Mouse (Mus musculus) heart, embryonic 10.5 days (tissue): ENCODE measurements at regions not wholly inside any gene's neighbourhood (a gene's known extent, or its start where the extent isn't known, plus 50 kb on each side); places are given as distances from the start of the nearest gene placed in this dataset.

ENCODE experiments used
- DNase-seq: peaks from one replicate; pipeline ENCODE4 v3.0.0-alpha.2; 2017; ENCODE audit warnings: low spot score
- H3K27ac ChIP-seq: fragments of 300-500 bp; sonication (generic); 2 replicates; pipeline ENCODE4 v1.5.1; 2016; ENCODE audit warnings: mild to moderate bottlenecking
- H3K27me3 ChIP-seq: fragments of 300-500 bp; sonication (generic); 2 replicates; pipeline ENCODE4 v1.6.1; 2016; ENCODE audit warnings: mild to moderate bottlenecking; ENCODE audit not compliant: poor library complexity, insufficient read depth, severe bottlenecking
- H3K36me3 ChIP-seq: fragments of 300-500 bp; sonication (generic); 2 replicates; pipeline ENCODE4 v1.6.1; 2016; ENCODE audit warnings: mild to moderate bottlenecking, moderate library complexity
- H3K4me1 ChIP-seq: fragments of 300-500 bp; sonication (generic); 2 replicates; pipeline ENCODE4 v1.6.1; 2016; ENCODE audit warnings: mild to moderate bottlenecking
- H3K4me3 ChIP-seq: fragments of 300-500 bp; sonication (generic); 2 replicates; pipeline ENCODE4 v1.5.1; 2016; ENCODE audit warnings: mild to moderate bottlenecking, moderate library complexity
- H3K9me3 ChIP-seq: fragments of 300-500 bp; sonication (generic); 2 replicates; pipeline ENCODE4 v1.6.1; 2016; ENCODE audit warnings: mild to moderate bottlenecking, moderate library complexity
- WGBS: fragments of 180-500 bp; shearing (Covaris S2); methylation state at CpG from one replicate; pipeline ENCODE4 v1.1.7; 2016; 5-methylcytosine and 5-hydroxymethylcytosine counted together

- Histone ChIP-seq H3K36me3 (no peaks in the 10 kb centered on the region), H3K27me3 (peaks cover 20% of the 10 kb centered on the region), H3K4me3 (no peak overlapping the region), H3K4me1 (no peaks in the 10 kb centered on the region), H3K27ac (no peak overlapping the region), H3K9me3 (no peaks in the 10 kb centered on the region)
- 85% methylated on average over 17 of the region's 17 CpGs for WGBS
- DNase-seq: no peak
Observed at GRCm38 (mm10) chr12:106688156-106688740, 678.2 kb downstream of the Vrk1 start.

- no peak for DNase-seq
- no peaks in the 10 kb centered on the region for H3K27me3 ChIP-seq
- no peaks in the 10 kb centered on the region for H3K36me3 ChIP-seq
- H3K27ac ChIP-seq: no peak overlapping the region
- H3K9me3 ChIP-seq: no peaks in the 10 kb centered on the region
- H3K4me1 ChIP-seq: no peaks in the 10 kb centered on the region
- H3K4me3 ChIP-seq: no peak overlapping the region
- WGBS: 81% methylated on average over 5 of the region's 5 CpGs
Observed at GRCm38 (mm10) chr12:106702958-106703357, 692.9 kb downstream of the Vrk1 start.

- WGBS: 53% methylated on average over 9 of the region's 9 CpGs
- Histone ChIP-seq H3K36me3 (no peaks in the 10 kb centered on the region), H3K27ac (no peak overlapping the region), H3K4me3 (no peak overlapping the region), H3K27me3 (no peaks in the 10 kb centered on the region), H3K9me3 (no peaks in the 10 kb centered on the region), H3K4me1 (no peaks in the 10 kb centered on the region)
- no peak for DNase-seq
Observed at GRCm38 (mm10) chr12:106721271-106722009, 711.4 kb downstream of the Vrk1 start.

- Histone ChIP-seq H3K9me3 (no peaks in the 10 kb centered on the region), H3K27me3 (no peaks in the 10 kb centered on the region), H3K27ac (no peak overlapping the region), H3K36me3 (no peaks in the 10 kb centered on the region), H3K4me3 (no peak overlapping the region), H3K4me1 (no peaks in the 10 kb centered on the region)
- no peak for DNase-seq
- WGBS: 61% methylated on average over 2 of the region's 2 CpGs
Observed at GRCm38 (mm10) chr12:106722010-106722362, 712.0 kb downstream of the Vrk1 start.

GRCm38 (mm10) chr12:106722761-106723160, 712.7 kb downstream of the Vrk1 start:
- Histone ChIP-seq H3K4me1 (no peaks in the 10 kb centered on the region), H3K36me3 (no peaks in the 10 kb centered on the region), H3K9me3 (no peaks in the 10 kb centered on the region), H3K27ac (no peak overlapping the region), H3K4me3 (no peak overlapping the region), H3K27me3 (no peaks in the 10 kb centered on the region)
- 90% methylated on average over 4 of the region's 4 CpGs for WGBS
- no peak for DNase-seq

GRCm38 (mm10) chr12:106726920-106727319, 716.9 kb downstream of the Vrk1 start:
- no peak overlapping the region for H3K27ac ChIP-seq
- H3K4me3 ChIP-seq: no peak overlapping the region
- WGBS: 84% methylated on average over 8 of the region's 8 CpGs
- DNase-seq: no peak
- H3K36me3 ChIP-seq: no peaks in the 10 kb centered on the region
- H3K9me3 ChIP-seq: no peaks in the 10 kb centered on the region
- no peaks in the 10 kb centered on the region for H3K27me3 ChIP-seq
- H3K4me1 ChIP-seq: no peaks in the 10 kb centered on the region

GRCm38 (mm10) chr12:106727486-106727885, 717.5 kb downstream of the Vrk1 start:
- H3K36me3 ChIP-seq: no peaks in the 10 kb centered on the region
- no peak for DNase-seq
- no peak overlapping the region for H3K27ac ChIP-seq
- no peaks in the 10 kb centered on the region for H3K27me3 ChIP-seq
- H3K4me3 ChIP-seq: no peak overlapping the region
- no peaks in the 10 kb centered on the region for H3K9me3 ChIP-seq
- 88% methylated on average over 3 of the region's 3 CpGs for WGBS
- H3K4me1 ChIP-seq: no peaks in the 10 kb centered on the region

- H3K4me3 ChIP-seq: no peak overlapping the region
- H3K9me3 ChIP-seq: no peaks in the 10 kb centered on the region
- DNase-seq: no peak
- 83% methylated on average over 5 of the region's 5 CpGs for WGBS
- H3K27ac ChIP-seq: no peak overlapping the region
- no peaks in the 10 kb centered on the region for H3K27me3 ChIP-seq
- no peaks in the 10 kb centered on the region for H3K36me3 ChIP-seq
- no peaks in the 10 kb centered on the region for H3K4me1 ChIP-seq
Observed at GRCm38 (mm10) chr12:106729686-106730085, 719.7 kb downstream of the Vrk1 start.

- Histone ChIP-seq H3K27ac (no peak overlapping the region), H3K9me3 (no peaks in the 10 kb centered on the region), H3K4me1 (no peaks in the 10 kb centered on the region), H3K27me3 (no peaks in the 10 kb centered on the region), H3K36me3 (no peaks in the 10 kb centered on the region), H3K4me3 (no peak overlapping the region)
- DNase-seq: no peak
- WGBS: 64% methylated on average over 16 of the region's 16 CpGs
Observed at GRCm38 (mm10) chr12:106732108-106732857, 722.3 kb downstream of the Vrk1 start.

- DNase-seq: no peak
- Histone ChIP-seq H3K27ac (no peak overlapping the region), H3K9me3 (no peaks in the 10 kb centered on the region), H3K27me3 (no peaks in the 10 kb centered on the region), H3K36me3 (no peaks in the 10 kb centered on the region), H3K4me3 (no peak overlapping the region), H3K4me1 (peaks cover 1% of the 10 kb centered on the region; the same call in 1 of the 2 replicates)
- WGBS: 80% methylated on average over 8 of the region's 8 CpGs
Observed at GRCm38 (mm10) chr12:106748765-106749164, 738.7 kb downstream of the Vrk1 start.

GRCm38 (mm10) chr12:106763552-106763951, 724.9 kb upstream of the 3110018I06Rik start:
- Histone ChIP-seq H3K4me3 (no peak overlapping the region), H3K27me3 (no peaks in the 10 kb centered on the region), H3K36me3 (no peaks in the 10 kb centered on the region), H3K4me1 (no peaks in the 10 kb centered on the region), H3K27ac (no peak overlapping the region), H3K9me3 (no peaks in the 10 kb centered on the region)
- 76% methylated on average over 7 of the region's 7 CpGs for WGBS
- no peak for DNase-seq

- no peak for DNase-seq
- H3K9me3 ChIP-seq: no peaks in the 10 kb centered on the region
- no peaks in the 10 kb centered on the region for H3K27me3 ChIP-seq
- H3K36me3 ChIP-seq: no peaks in the 10 kb centered on the region
- H3K4me3 ChIP-seq: no peak overlapping the region
- WGBS: 78% methylated on average over 7 of the region's 7 CpGs
- H3K27ac ChIP-seq: no peak overlapping the region
- peaks cover under 1% of the 10 kb centered on the region; the same call in 1 of the 2 replicates for H3K4me1 ChIP-seq
Observed at GRCm38 (mm10) chr12:106764516-106764915, 723.9 kb upstream of the 3110018I06Rik start.

- WGBS: 83% methylated on average over 4 of the region's 4 CpGs
- Histone ChIP-seq H3K27ac (no peak overlapping the region), H3K36me3 (no peaks in the 10 kb centered on the region), H3K4me1 (peaks cover 5% of the 10 kb centered on the region; the same call in 1 of the 2 replicates), H3K27me3 (0 out of 2 replicates have a peak, but pooled peaks cover 4% of the 10 kb centered on the region), H3K9me3 (no peaks in the 10 kb centered on the region), H3K4me3 (no peak overlapping the region)
- no peak for DNase-seq
Observed at GRCm38 (mm10) chr12:106773536-106773935, 714.9 kb upstream of the 3110018I06Rik start.
